27 mouse cellular contexts compared by ENCODE assay signal in genomic region chr16:75962021-75962420, GRCm38 (mm10).
DNase-seq lines count a peak whose midpoint lies in the region; ATAC-seq and TF ChIP-seq lines count a peak whose summit lies in the region.
"Had no signal": no experiment of that assay in that cellular context is flagged by ENCODE, and none has a peak within 500 bp of the region (broad histone marks: within the 10 kb centered on the region; RNA-seq: fewer than 3 reads in every experiment).

No protein-coding gene starts in this region.

- H3K79me2 ChIP-seq in liver, adult 2 months (ENCODE audit: control insufficient read depth, insufficient read depth, low read length), result no peaks in the 10 kb centered on the region

- H3K36me3 ChIP-seq in liver, adult 2 months (ENCODE audit: control insufficient read depth, insufficient read depth, low read length), result no peaks in the 10 kb centered on the region
- no peaks in the 10 kb centered on the region for H3K36me3 ChIP-seq in liver, embryonic 12.5 days
- H3K36me3 ChIP-seq: embryonic facial prominence, embryonic 12.5 days; G1E; hindbrain, embryonic 15.5 days; limb, embryonic 12.5 days; liver, embryonic 13.5 days; neural tube, embryonic 12.5 days had no signal

- no peak overlapping the region for H3K9ac ChIP-seq in liver, adult 2 months (ENCODE audit: low read depth, low read length)
- no peak overlapping the region for H3K9ac ChIP-seq in liver, embryonic 12.5 days
- H3K9ac ChIP-seq: embryonic facial prominence, embryonic 12.5 days; forebrain, postnatal 0 days; hindbrain, embryonic 15.5 days; limb, embryonic 12.5 days; liver, embryonic 13.5 days; neural tube, embryonic 12.5 days had no signal

- TF ChIP-seq POLR2A in liver, adult 2 months (IDR thresholded peaks at IDR 0.05; ENCODE audit: extremely low read depth, insufficient read depth, low read length), result no peak
- TF ChIP-seq POLR2A in lung, adult 2 months (IDR thresholded peaks at IDR 0.05; ENCODE audit: borderline replicate concordance, extremely low read depth, low read depth, low read length), result no peak
- no peak for TF ChIP-seq POLR2A in cerebellum, adult 2 months (IDR thresholded peaks at IDR 0.05; ENCODE audit: borderline replicate concordance, insufficient read depth, low read length)

- H3K4me1 ChIP-seq in liver, adult 2 months (ENCODE audit: control insufficient read depth, insufficient read depth, low read length), result no peaks in the 10 kb centered on the region
- H3K4me1 ChIP-seq in liver, embryonic 12.5 days, result no peaks in the 10 kb centered on the region
- H3K4me1 ChIP-seq in lung, adult 2 months (ENCODE audit: control insufficient read depth, insufficient read depth, low read length), result no peaks in the 10 kb centered on the region
- no peaks in the 10 kb centered on the region for H3K4me1 ChIP-seq in cerebellum, adult 2 months (ENCODE audit: control insufficient read depth, insufficient read depth, low read length)
- H3K4me1 ChIP-seq: embryonic facial prominence, embryonic 12.5 days; hindbrain, embryonic 15.5 days; limb, embryonic 12.5 days; liver, embryonic 13.5 days; neural tube, embryonic 12.5 days had no signal

- 64% methylated on average over 8 of the region's 8 CpGs for WGBS in liver, adult 2 months
- WGBS in liver, embryonic 12.5 days (ENCODE audit: insufficient replicate concordance), result 65% methylated on average over 8 of the region's 8 CpGs
- 42% methylated on average over 8 of the region's 8 CpGs for WGBS in lung, adult 2 months
- 85% methylated on average over 8 of the region's 8 CpGs for WGBS in cerebellum, adult 2 months

- DNase-seq in liver, adult 2 months (ENCODE audit: extremely low read depth, low read depth, low spot score), result peak; percentile 3
- DNase-seq in lung, adult 2 months, result peak; percentile 6
- DNase-seq in lung, postnatal 10 days, result peak; percentile 9
- no peak for DNase-seq in thymus, postnatal 4 days
- DNase-seq in cerebellum, adult 2 months, result no peak
- DNase-seq: adrenal gland, postnatal 14 days; B cell, adult 2 months; cerebellum, postnatal 10 days; forebrain, postnatal 0 days; gastrocnemius, postnatal 14 days; heart, adult 11 months; kidney, postnatal 14 days; liver, embryonic 13.5 days; midbrain, embryonic 14.5 days; retina, postnatal 1 day; thymus, adult 18-20 months; thymus, postnatal 36 days had no signal

- no peak for TF ChIP-seq CTCF in liver, adult 2 months (IDR thresholded peaks at IDR 0.05; ENCODE audit: low read depth, low read length)
- TF ChIP-seq CTCF in lung, adult 2 months (IDR thresholded peaks at IDR 0.05; ENCODE audit: insufficient read depth, low read length), result no peak
- no peak for TF ChIP-seq CTCF in cerebellum, adult 2 months (IDR thresholded peaks at IDR 0.05; ENCODE audit: borderline replicate concordance, insufficient read depth, low read depth, low read length)

- no peaks in the 10 kb centered on the region for H3K9me3 ChIP-seq in liver, embryonic 12.5 days (replicated peaks)
- H3K9me3 ChIP-seq: embryonic facial prominence, embryonic 12.5 days; G1E; hindbrain, embryonic 15.5 days; limb, embryonic 12.5 days; liver, embryonic 13.5 days; neural tube, embryonic 12.5 days had no signal

- H3K27ac ChIP-seq in liver, adult 2 months (replicated peaks; ENCODE audit: insufficient read depth, low read depth, low read length), result no peak overlapping the region
- H3K27ac ChIP-seq in liver, embryonic 12.5 days, result no peak overlapping the region
- no peak overlapping the region for H3K27ac ChIP-seq in cerebellum, adult 2 months (ENCODE audit: insufficient read depth, low read length)
- H3K27ac ChIP-seq: embryonic facial prominence, embryonic 12.5 days; hindbrain, embryonic 15.5 days; layer of hippocampus, adult 2 months; limb, embryonic 12.5 days; liver, embryonic 13.5 days; neural tube, embryonic 12.5 days had no signal

- no peak overlapping the region for H3K4me3 ChIP-seq in liver, adult 2 months (ENCODE audit: insufficient read depth, low read depth, low read length)
- H3K4me3 ChIP-seq in liver, embryonic 12.5 days, result no peak overlapping the region
- H3K4me3 ChIP-seq in lung, adult 2 months (replicated peaks; ENCODE audit: extremely low read depth, low read depth, low read length), result no peak overlapping the region
- no peak overlapping the region for H3K4me3 ChIP-seq in cerebellum, adult 2 months (replicated peaks; ENCODE audit: insufficient read depth, low read depth, low read length)
- H3K4me3 ChIP-seq: embryonic facial prominence, embryonic 12.5 days; hindbrain, embryonic 15.5 days; layer of hippocampus, adult 2 months; limb, embryonic 12.5 days; liver, embryonic 13.5 days; neural tube, embryonic 12.5 days had no signal

- H3K27me3 ChIP-seq in liver, adult 2 months (ENCODE audit: control insufficient read depth, insufficient read depth, low read length), result no peaks in the 10 kb centered on the region
- no peaks in the 10 kb centered on the region for H3K27me3 ChIP-seq in liver, embryonic 12.5 days (replicated peaks)
- H3K27me3 ChIP-seq in cerebellum, adult 2 months (ENCODE audit: control insufficient read depth, insufficient read depth, low read length), result no peaks in the 10 kb centered on the region
- H3K27me3 ChIP-seq: CH12.LX; embryonic facial prominence, embryonic 12.5 days; hindbrain, embryonic 15.5 days; limb, embryonic 12.5 days; liver, embryonic 13.5 days; neural tube, embryonic 12.5 days had no signal

- no peak for ATAC-seq in liver, embryonic 12.5 days
- 0 out of 2 replicates have a peak, but pooled peaks have one; percentile 25 for ATAC-seq in megakaryocyte, adult 5-6 weeks (ENCODE audit: poor library complexity, severe bottlenecking)
- ATAC-seq: forebrain, postnatal 0 days had no signal

- H3K4me2 ChIP-seq in liver, embryonic 12.5 days, result no peak overlapping the region
- H3K4me2 ChIP-seq: embryonic facial prominence, embryonic 12.5 days; heart, embryonic 11.5 days; hindbrain, embryonic 15.5 days; limb, embryonic 12.5 days; liver, embryonic 13.5 days; neural tube, embryonic 12.5 days had no signal

Comparison
In these comparisons a context has a peak if more than half of its experiments do, and no peak if none do; other contexts are left out.
1. DNase-seq: peak in liver, adult 2 months (single experiment), lung, adult 2 months (single experiment) and lung, postnatal 10 days (single experiment); none in thymus, postnatal 4 days (single experiment) and cerebellum, adult 2 months (0 of 2).